Mouse (Mus musculus) stomach, postnatal 0 days (tissue): ENCODE measurements at regions not wholly inside any gene's neighbourhood (a gene's known extent, or its start where the extent isn't known, plus 50 kb on each side); places are given as distances from the start of the nearest gene placed in this dataset.

Experiments
- ATAC-seq: fragments of 200-750 bp; cut with Nextera tagmentation; 2 replicates; pipeline ENCODE4 v1.8.0; 2017; ENCODE audit not compliant: low FRiP score, low TSS enrichment
- DNase-seq: peaks from one replicate; pipeline ENCODE4 v3.0.0-alpha.2; 2016; ENCODE audit warnings: low spot score
- H3K27ac ChIP-seq: fragments of 300-500 bp; sonication (generic); replicated peaks from 2 replicates; pipeline ENCODE4 v1.5.1; 2014; ENCODE audit warnings: mild to moderate bottlenecking, control low read depth
- H3K27me3 ChIP-seq: fragments of 300-500 bp; sonication (generic); 2 replicates; pipeline ENCODE4 v1.6.1; 2014; ENCODE audit warnings: low read length; ENCODE audit not compliant: control insufficient read depth, insufficient read depth
- H3K36me3 ChIP-seq: fragments of 300-500 bp; sonication (generic); 2 replicates; pipeline ENCODE4 v1.6.1; 2014; ENCODE audit warnings: low read length, mixed read lengths; ENCODE audit not compliant: control insufficient read depth, insufficient read depth
- H3K4me1 ChIP-seq: fragments of 300-500 bp; sonication (generic); replicated peaks from 2 replicates; pipeline ENCODE4 v1.6.1; 2014; ENCODE audit warnings: antibody characterized with exemption; ENCODE audit not compliant: control insufficient read depth, insufficient read depth
- H3K4me2 ChIP-seq: fragments of 300-500 bp; sonication (generic); replicated peaks from 2 replicates; pipeline ENCODE4 v1.6.1; 2014; ENCODE audit warnings: low read depth, mild to moderate bottlenecking, control low read depth, moderate library complexity
- H3K4me3 ChIP-seq: fragments of 300-500 bp; sonication (generic); 2 replicates; pipeline ENCODE4 v1.5.1; 2014; ENCODE audit warnings: low read depth, low read length, control low read depth
- H3K9ac ChIP-seq: fragments of 300-500 bp; sonication (generic); 2 replicates; pipeline ENCODE4 v1.6.1; 2014; ENCODE audit warnings: mild to moderate bottlenecking, low read length, control low read depth, mixed read lengths
- H3K9me3 ChIP-seq: fragments of 300-500 bp; sonication (generic); 2 replicates; pipeline ENCODE4 v1.6.1; 2016; ENCODE audit warnings: low read length; ENCODE audit not compliant: control insufficient read depth
- CTCF ChIP-seq: IDR thresholded peaks from 2 replicates; pipeline ENCODE4 v1.5.1; 2016; ENCODE audit warnings: antibody characterized with exemption, low read depth, mild to moderate bottlenecking, moderate library complexity
- EP300 ChIP-seq: optimal IDR thresholded peaks from 2 replicates; pipeline ENCODE3; 2016; ENCODE audit warnings: antibody characterized with exemption
- WGBS: fragments of 180-500 bp; shearing (Covaris S2); extraction: QIAGEN DNeasy Blood & Tissue Kit; methylation state at CpG from one replicate; pipeline ENCODE4 v1.1.7; 2014; 5-methylcytosine and 5-hydroxymethylcytosine counted together

DNA sequence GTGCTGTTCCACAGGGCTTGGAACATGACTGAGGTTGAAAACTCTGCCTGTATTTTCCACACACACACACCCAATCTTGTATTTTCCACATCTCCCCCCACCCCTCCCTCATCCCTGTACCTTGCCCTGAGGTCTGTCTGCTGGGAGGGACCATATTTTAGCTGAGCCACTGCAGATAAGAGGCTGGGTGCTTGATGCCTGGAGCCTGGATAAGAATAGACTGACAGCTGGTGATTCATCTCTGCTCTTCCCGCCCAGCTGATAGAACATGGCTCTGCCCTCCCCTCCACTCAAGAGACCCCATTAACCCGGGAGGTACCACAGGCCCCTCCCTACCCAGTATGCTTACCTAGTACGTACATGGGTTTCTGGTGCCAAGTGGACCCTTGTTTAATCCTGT lies 132.3 kb downstream of the Tbx5 start:
- Histone ChIP-seq H3K36me3 (no peaks in the 10 kb centered on the region), H3K27ac (no peak overlapping the region), H3K4me3 (no peak overlapping the region), H3K9me3 (no peaks in the 10 kb centered on the region), H3K4me1 (no peaks in the 10 kb centered on the region), H3K4me2 (no peak overlapping the region), H3K27me3 (no peaks in the 10 kb centered on the region; the same call in 1 of the 2 replicates), H3K9ac (no peak overlapping the region)
- no peak for ATAC-seq
- 33% methylated on average over 3 of the region's 3 CpGs for WGBS
- DNase-seq, result no peak
- no peak for TF ChIP-seq EP300
- TF ChIP-seq CTCF, result no peak

DNA sequence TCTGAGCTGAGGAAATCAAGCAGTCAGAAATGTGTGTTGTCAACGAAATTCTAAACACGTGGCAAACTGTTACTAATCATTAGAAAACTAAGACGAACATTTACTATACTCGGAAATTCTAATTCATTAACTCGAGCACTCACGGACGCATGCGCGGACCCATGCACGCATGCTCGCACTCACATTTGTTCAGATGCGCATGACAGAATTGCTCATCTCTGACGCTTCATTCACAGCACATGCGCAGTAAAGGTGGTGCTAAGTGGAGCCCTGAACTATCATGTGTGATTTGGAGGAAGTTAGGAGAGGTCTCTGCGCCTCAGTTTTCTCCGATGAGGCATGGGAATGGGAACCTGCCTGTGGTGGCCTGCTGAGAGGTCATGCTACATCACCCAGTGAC lies 138.8 kb downstream of the Tbx5 start:
- WGBS, result 88% methylated on average over 16 of the region's 16 CpGs

DNA sequence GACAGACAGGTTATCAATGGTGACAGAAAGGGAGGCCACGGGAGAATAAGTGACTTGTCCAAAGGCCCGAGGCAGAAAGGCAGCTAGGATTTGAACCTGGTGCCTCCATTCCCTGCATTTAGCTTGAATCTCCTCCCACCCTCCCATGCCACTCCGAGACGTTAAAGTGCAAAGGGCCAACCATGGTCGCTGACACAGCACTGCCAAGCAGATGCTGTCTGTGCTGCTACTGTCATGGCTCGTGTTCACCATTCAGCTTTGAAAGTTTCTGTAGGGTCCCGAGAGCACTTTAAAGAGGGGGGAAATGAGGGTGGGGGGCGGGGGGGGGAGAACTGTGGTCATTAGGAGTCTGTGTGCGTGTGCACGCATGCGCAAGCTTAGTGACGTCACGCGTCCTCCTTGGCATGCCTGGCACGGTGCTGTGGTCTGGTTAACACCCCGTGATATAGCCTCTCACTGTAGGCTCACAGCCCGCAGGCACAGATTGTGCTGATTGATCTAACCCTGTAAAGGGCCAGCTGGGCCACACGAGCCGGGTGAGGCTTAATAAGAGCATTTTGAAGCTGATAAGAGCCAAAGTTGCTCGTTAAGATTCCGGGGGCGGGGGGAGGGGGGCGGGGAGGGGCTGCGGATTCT lies 140.5 kb downstream of the Tbx5 start:
- H3K4me2 ChIP-seq, result no peak overlapping the region
- no peak overlapping the region for H3K4me3 ChIP-seq
- TF ChIP-seq CTCF (no peak), EP300 (no peak)
- 18% methylated on average over 23 of the region's 24 CpGs for WGBS
- H3K9ac ChIP-seq, result no peak overlapping the region
- DNase-seq (no peak), ATAC-seq (0 out of 2 replicates have a peak, but pooled peaks have one; percentile 47)
- H3K27ac ChIP-seq, result no peak overlapping the region
- H3K4me1 ChIP-seq, result no peaks in the 10 kb centered on the region
- H3K36me3 ChIP-seq, result no peaks in the 10 kb centered on the region
- H3K27me3 ChIP-seq, result no peaks in the 10 kb centered on the region
- H3K9me3 ChIP-seq, result no peaks in the 10 kb centered on the region

More for the DNA sequence above, 138.8 kb downstream of the Tbx5 start:
- ATAC-seq (no peak), DNase-seq (no peak)
- no peaks in the 10 kb centered on the region for H3K27me3 ChIP-seq
- TF ChIP-seq CTCF (no peak), EP300 (no peak)
- no peak overlapping the region for H3K4me2 ChIP-seq
- H3K4me3 ChIP-seq, result no peak overlapping the region
- no peaks in the 10 kb centered on the region for H3K9me3 ChIP-seq
- no peak overlapping the region for H3K9ac ChIP-seq
- H3K27ac ChIP-seq, result no peak overlapping the region
- no peaks in the 10 kb centered on the region for H3K36me3 ChIP-seq
- no peaks in the 10 kb centered on the region for H3K4me1 ChIP-seq

DNA sequence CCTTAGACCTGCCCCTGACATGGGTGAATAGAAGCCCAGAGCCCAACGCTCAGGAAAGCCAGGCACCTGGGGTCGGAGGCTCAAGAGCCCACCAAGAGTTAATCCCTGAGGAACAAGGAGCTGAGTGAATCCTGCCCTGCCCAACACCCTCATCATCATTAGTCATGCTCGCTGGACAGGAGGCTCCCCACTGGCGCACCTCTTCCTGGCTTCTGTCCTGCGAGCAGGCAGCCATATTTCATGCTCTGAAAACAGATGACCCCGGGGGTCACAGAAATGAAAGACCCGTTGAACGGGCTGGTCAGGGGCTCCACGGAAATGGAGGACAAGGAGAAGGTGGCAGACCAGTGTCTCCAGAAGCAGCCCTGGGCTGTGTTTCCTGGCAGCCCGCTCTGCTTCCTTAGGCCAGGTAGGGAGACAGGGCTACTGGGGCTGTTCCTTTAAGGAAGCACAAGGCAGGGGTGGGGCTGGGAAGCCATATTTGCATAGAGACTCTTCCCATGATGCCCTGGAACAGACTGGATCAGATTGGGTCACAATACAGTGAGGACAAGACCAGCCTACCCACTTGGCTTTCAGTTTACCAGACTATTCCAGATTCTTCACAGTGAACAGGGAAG lies 138.1 kb upstream of the Rbm19 start:
- Histone ChIP-seq H3K27me3 (no peaks in the 10 kb centered on the region), H3K27ac (no peak overlapping the region), H3K9ac (no peak overlapping the region), H3K4me2 (no peak overlapping the region), H3K9me3 (no peaks in the 10 kb centered on the region), H3K36me3 (no peaks in the 10 kb centered on the region), H3K4me1 (no peaks in the 10 kb centered on the region), H3K4me3 (no peak overlapping the region)
- DNase-seq, result no peak
- ATAC-seq, result no peak; the same call in 1 of the 2 replicates
- TF ChIP-seq CTCF (no peak), EP300 (no peak)
- WGBS, result 27% methylated on average over 10 of the region's 10 CpGs

DNA sequence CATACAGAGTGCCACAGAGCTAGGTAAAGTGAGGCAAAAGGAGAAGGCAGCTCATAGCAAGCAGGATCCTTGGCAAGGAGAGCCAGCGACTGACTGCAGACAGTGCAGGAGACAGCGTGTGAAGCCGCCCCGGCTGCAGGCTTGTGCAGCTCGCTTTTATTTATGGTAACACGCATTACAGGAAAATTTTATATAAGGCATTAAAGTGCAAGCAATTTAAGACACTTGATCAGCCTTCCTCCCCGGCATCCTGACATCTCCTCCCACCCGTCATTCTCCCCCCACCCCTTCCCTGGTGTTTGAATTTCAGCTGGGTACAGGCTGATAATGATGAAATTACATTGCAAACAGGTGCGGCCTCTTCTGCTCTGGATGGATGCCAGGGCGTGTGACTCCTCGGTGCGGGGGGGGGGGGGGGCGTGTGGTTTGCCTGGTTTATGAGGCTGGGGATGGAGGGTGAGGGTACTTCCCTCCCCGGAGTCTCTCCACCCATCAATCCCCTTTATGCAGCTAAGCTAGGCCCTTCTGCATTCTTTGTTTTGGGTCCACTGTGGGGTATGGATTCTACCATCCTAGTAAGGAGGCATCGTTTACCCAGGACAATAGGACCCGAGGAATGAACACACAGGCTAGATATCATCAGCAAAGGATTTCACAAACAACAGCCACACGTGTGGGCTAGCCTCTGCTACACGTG lies 135.0 kb upstream of the Rbm19 start:
- no peak overlapping the region for H3K27ac ChIP-seq
- H3K9ac ChIP-seq, result no peak overlapping the region
- no peaks in the 10 kb centered on the region for H3K4me1 ChIP-seq
- WGBS, result 53% methylated on average over 18 of the region's 18 CpGs
- H3K4me2 ChIP-seq, result no peak overlapping the region
- H3K27me3 ChIP-seq, result no peaks in the 10 kb centered on the region
- ATAC-seq (no peak), DNase-seq (no peak)
- no peak overlapping the region for H3K4me3 ChIP-seq
- H3K9me3 ChIP-seq, result no peaks in the 10 kb centered on the region
- no peaks in the 10 kb centered on the region for H3K36me3 ChIP-seq
- TF ChIP-seq EP300 (no peak), CTCF (no peak)

DNA sequence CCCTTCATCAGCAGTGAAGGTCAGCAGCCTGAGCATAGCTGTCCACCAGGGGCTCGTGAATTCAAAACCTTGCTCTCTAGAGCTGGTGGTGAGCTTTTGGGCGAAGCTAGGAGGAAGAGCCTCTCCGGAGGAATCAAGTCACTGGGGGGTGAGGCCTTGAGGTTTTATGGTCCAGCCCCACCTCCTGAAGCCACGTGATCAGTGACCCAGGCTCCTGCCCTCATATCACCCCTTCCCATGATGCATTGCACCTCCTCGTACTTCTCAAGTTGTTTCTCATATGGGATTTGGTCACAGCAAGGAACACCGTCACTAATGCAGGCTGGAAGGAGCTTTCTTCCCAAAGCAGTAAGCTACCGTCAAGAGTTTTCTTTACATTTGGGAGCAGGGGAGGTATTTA lies 132.1 kb upstream of the Rbm19 start:
- H3K4me1 ChIP-seq, result no peaks in the 10 kb centered on the region
- H3K9ac ChIP-seq, result no peak overlapping the region
- WGBS, result 73% methylated on average over 7 of the region's 7 CpGs
- no peaks in the 10 kb centered on the region for H3K9me3 ChIP-seq
- H3K4me2 ChIP-seq, result no peak overlapping the region
- no peak for ATAC-seq
- DNase-seq, result no peak
- H3K27me3 ChIP-seq, result no peaks in the 10 kb centered on the region
- no peak overlapping the region for H3K4me3 ChIP-seq
- no peak overlapping the region for H3K27ac ChIP-seq
- TF ChIP-seq EP300 (no peak), CTCF (no peak)
- H3K36me3 ChIP-seq, result no peaks in the 10 kb centered on the region
